Mouse (Mus musculus): ENCODE measurements at regions not wholly inside any gene's neighbourhood (a gene's known extent, or its start where the extent isn't known, plus 50 kb on each side); places are given as distances from the start of the nearest gene placed in this dataset.

DNA sequence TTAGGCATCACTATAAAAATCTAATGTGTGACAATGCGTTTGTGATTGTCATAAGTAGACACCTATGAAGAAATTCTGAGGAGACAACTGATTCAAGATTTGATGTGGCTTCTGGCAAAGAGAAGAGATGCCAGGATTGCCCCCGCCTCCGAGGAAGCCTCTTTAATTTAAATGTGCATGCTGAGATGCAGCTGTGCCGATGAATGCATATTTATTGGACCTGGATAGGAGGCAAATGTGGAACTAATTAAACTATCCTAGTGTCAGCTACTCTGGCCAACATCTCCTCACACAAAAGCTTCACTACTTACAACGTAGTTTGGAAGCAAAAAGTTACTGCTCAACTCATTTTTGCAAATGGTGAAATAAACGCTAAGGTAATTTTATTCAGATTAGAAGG, 173.4 kb upstream of the Dph6 start:
- no peak for DNase-seq (ENCODE audit: low spot score)

DNA sequence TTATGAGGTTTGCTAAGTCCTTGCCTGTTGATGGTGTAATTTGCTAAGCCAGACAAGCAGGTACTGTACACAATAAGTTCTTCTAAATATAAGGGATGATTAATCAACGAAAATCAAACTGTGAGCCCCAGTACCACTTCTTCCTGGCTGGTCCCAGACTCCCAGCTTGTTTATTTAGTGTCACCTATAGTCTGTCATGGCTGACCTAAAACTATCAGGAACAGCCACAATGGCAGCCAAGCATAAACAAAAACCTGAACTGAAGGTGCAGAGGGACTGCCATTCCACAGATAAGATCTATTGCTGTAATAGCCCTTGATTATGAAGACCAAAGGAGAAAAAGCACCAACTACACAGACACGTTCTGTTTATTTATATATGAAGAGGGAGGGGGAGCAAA, 180.9 kb upstream of the Dph6 start:
- no peak for DNase-seq (ENCODE audit: low spot score)

DNA sequence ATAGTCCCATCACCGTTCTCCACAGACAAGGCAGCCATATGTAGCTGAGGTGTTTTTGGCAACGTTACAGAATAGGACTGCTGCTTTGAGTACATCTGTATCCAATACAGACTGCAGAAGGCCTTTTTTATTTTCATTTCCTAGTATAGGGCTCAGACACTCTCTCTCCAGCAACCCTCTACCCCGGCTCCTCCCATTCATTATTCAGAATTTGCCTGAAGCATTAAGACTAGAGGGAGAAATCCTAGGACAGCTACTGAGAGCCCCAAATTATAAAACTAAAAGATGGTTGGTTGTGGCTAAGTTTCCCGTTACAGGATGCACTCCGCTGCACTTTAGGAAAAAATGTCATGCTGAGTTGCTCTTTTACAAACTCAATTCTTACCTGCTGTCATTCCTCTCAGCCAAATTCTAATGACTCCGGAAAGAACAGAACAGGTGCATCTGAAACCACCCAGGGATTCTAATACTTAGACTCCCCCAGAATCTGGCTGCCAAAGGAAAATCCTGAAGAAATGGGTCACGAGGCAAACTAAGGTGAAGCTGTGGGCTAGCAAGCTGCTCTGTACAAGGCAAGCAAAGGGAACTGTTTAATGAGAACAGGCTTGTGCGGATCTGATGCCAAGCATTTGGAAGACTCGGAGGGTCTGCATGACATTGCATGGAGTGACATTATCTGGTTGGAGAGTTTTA, 189.1 kb upstream of the Dph6 start:
- DNase-seq (ENCODE audit: low spot score): no peak

GRCm38 (mm10) chr2:114844389-114844771, 189.6 kb upstream of the Dph6 start:
- no peak for DNase-seq (ENCODE audit: low spot score)

DNA sequence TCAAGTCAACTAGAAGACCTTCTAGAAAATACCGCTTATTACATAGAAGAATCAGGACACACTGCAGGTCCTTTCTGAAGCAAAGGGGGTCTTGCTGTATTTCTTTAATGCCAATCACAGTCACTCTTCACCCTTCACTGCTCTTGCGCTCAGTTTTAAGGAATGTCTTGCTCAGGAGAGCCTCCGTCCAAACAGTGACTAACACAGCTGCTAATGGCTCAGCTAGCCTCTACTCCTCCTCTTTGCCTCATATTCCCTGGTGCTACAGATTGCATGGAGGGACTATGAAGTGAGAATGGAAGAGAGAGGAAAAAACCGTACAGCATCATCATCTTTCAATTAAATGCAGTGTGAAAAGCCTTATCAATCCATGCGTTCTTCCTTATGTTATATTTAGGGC, 193.7 kb upstream of the Dph6 start:
- DNase-seq (ENCODE audit: low spot score): no peak

DNA sequence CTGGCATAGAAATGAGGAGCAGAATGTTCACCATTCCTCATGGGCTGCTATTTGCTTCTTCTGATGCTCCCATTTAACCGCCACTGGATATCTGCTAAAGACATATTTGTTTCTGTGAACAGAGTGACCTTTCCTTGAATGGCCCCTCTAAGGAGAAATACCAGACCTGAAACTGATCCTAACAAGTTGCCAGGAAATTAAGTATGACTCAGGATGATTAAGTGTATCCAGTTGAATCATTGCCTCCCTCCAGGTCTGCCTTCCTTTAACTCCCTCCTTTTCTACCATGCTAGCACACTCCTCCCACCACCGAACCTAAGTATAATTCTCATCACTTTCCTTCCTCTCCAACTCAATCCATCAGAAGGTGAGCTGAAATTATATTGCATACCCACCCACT, 194.2 kb upstream of the Dph6 start:
- DNase-seq (ENCODE audit: low spot score): no peak

DNA sequence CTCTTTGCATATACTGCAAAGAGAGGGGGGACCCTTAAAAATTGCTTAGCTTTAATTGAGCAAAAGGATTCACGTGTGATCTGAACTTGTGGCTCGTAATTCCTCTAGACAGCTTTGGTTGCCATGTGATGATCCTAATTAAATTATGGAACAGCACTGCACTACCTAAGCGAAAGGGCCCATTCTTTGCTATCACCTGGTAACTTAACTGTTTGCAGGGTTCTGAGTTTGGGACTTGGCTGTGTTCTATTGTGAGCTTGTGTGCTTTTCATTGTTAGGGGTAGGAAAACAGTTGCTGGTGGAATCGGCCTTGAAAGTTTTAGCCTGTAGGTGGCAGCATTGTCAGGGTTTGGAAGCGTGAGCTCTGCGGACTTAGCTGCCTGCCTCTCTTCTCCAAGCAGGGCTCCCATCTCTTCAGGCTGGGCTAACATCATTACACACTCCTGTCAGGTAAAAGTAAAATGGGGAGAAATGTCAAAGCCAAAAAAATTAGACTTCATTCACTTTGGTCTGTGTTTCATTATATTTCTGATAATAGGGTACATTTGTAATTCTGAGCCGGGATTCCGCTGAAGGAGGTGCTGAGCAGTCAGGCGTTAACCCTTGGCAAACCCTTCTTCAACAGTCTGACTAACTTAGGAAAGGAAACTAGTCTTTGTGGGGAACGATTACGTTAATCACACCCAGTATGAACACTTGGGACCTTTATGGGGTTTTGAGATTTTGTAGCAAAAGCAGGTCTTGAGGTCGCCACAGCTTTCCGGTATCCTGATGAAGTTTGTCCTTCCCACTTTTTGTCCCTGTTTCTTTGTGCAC, 199.2 kb upstream of the Dph6 start:
- DNase-seq (ENCODE audit: low spot score): peak; percentile 93

GRCm38 (mm10) chr2:114872272-114872671, 217.5 kb upstream of the Dph6 start:
- peak; percentile 68 for DNase-seq (ENCODE audit: low spot score)

DNA sequence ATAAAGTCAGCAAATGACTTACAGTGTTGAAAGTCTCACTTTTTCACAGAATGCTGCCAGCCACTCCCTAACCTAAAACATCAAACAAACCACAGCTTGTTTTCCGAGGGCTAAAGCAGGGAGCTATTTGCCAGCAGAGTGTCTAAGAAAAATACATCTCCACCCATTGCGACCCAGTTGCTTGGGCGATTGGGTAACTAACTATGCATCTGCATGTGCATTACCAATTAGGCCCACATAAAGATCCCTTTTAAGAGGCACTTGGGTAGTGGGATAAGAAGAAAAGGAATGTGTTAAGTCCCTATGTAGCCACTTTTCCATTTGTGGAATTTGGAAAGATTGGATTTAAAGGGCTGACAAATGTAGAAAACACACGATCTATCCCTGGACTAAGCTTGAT, 218.3 kb upstream of the Dph6 start:
- DNase-seq (ENCODE audit: low spot score): no peak

DNA sequence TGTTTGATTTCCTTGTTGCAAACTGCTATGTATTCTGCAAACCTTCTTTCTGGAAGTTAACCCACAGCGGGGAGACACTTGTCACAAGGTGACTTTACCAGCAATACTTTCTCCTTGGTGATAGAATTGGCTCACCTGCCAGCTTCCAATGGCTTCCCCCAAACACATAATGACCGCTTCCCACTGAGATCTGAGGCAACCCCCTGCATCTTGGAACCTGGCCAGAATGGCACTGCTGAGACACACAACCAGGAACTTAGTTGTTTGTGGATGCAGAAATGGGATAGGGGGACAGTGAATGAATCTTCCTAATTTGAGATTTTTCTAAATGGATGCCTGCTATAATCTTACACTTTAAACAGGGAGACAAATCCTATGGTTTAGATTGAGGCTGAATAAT, 224.3 kb upstream of the Dph6 start:
- DNase-seq (ENCODE audit: low spot score): peak; percentile 23

DNA sequence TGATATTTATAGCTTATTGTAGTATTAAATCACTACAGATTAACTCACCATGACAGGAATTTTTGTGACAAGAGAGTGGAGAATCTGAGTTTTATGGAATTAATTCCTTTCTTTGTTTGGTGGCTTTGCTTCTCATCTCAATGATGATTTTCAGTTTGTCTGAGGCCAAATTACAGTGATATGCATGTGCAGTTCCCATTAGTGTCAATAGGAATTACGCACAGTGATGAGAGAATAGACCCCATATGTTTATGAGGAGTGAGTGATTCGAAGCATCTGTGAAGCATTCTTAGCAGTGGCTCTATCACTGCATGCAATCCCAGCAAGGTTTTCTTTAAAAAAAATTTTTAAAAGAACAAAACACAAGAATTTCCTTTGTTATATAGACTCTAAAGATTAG, 225.0 kb upstream of the Dph6 start:
- peak; percentile 69 for DNase-seq (ENCODE audit: low spot score)

GRCm38 (mm10) chr2:114885734-114886260, 231.0 kb upstream of the Dph6 start:
- no peak for DNase-seq (ENCODE audit: low spot score)

DNA sequence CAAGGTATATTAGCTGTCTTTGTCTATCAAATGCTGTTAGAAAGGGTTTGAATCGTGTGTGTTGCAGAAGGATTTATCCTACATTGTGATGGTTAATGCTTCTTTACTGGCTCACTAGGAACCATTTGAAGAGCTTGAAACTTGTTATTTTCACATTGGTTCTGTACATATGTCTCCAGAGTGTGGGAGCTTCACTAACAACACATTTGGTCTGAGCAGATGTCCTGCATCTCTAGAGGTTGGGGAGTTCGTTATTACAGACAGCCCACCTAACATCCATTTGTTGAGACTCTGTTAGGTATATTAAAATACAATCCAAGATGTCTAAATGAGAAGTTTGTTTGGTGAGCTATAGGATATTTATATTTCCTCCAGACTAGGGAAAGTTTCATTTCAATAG, 244.0 kb upstream of the Dph6 start:
- no peak for DNase-seq (ENCODE audit: low spot score)

DNA sequence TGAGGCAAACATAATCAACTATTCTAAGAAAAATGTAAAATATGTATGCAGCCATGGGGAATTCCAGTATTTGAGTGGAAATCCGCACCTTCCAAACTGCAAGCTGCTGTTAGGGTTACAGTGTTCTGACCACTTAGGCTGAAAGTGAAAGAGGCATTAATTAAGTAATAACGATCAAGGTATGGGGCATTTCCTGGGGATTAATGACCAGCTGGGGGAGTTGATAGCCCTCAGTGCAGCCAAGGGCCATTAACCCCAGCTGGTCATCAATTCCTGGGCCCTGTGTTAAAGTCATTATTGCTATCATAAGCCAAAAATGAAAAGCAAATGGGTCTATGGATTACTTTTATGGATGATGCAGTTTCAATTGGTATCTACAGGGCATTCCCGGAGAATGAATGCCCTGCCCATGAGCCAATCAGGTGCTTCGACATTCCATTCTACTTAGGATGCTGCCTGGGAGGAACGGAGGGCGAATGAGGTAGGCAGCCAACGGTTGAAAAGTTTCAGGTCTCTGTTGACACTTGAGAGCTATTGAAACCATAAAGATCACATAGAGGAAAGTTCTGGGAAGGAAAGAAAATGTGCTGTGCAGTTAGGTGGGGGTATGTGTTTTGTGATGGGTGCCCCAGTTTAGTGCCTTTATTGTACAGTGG, 257.2 kb upstream of the Dph6 start:
- DNase-seq (ENCODE audit: low spot score): no peak

DNA sequence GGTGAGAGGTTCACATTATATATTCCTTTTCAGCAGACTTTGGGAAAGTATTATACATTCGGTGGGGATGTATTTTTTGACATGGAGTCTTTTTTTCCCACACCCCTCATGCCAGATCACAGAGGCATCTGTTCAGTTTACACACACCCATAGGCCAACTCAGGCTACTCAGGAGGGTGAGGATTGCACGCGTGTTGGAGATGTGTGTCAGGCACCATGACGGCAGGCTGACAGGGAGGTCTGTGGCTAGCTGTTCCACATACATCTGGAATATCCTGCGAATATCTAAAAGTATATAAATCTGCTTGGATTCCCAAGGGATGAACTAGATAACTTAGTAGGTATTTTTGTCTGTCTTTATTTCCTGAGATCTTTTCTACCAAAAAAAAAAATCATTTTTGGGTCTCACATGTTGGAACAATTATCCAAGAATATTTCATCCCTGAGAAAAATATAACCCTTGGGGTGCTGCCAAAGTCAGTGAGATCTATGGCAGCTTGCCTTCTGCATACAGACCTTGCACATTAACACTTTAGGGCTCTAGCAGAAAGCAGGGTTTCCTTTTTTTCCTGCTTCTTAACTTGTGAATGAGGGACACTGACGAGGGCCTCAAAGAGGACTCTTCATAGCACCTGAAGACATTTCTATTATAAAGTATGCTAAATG, 260.4 kb upstream of the Dph6 start:
- DNase-seq (ENCODE audit: low spot score): no peak

DNA sequence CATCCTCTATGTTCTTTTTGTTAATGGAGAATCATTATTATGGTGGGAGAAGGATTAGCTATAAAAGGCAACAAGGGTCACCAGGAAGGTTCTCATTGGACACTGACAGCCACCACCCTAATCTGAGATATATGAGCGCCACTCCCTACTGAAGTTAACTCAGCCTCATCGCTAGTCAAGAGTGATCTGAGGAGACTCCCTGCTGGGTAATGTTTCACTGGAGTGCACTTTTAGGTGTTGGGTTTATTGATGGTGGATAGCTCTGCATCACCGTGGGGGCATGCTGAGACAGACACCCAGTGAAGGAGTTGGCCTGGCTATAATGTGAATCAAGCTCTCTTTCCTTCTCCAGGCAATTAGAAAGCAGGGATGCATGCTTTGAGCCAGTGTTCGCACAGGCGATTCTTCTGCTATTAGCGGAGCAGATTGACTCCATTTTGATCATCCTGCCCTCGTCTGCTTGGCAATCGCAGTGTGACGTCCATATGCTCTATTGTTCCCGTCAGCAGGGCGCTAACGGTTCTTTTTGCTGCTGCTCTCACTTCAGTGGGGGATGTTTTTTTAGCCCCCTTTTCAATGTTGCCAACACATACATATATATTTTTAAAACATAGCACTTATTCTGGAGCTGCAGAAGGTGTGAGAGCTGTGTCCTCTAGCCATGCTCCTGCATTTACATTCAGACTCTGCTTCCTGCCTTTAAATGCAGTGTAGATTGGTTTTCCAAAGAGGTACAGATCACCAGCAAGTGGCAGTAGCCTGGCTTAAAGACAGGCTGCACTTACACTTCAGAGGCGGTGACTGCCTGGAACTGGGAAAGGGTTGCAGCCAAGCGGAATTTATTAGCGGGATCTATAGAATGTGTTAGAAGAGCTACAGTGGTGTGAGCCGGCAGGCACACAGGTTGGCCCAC, 263.9 kb upstream of the Dph6 start:
- peak; percentile 71 for DNase-seq (ENCODE audit: low spot score)

DNA sequence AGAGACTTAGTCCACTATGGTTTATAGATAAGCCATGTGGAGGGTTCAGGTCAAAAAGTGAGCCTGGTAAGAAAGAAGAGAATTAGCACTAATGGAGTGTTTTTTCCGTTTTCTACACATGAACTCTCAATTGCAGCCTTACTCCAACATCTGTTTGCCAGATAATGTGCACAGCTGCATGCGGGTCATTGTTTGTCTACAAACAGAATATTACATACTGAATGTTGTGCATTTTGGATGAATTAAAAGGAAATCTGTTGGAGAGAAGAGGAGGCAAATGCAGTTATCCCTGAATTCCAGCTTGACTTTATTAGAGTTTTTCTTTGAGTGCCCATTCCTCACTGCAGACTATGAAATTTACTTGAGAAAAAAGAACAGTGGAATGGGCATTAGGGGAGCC, 269.1 kb upstream of the Dph6 start:
- DNase-seq (ENCODE audit: low spot score): no peak

DNA sequence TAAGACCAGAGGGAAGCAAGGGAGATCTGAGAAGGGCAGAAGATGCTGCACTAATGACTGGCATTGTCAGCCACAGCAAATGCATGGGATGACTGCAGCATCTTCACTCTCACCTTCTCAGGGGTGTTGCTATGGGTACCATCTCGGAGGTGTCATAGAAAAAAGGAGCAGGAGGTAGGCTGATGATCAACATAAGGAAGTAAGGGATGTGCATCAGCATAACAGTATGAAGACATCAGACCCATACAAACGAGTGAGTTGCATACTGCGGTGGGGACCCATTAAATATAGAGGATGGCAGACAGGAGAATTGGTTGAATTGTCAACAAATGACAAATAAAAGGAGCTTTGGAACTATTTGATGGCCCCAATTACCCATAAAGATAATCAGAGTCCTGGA, 280.7 kb upstream of the Dph6 start:
- no peak for DNase-seq (ENCODE audit: low spot score)

- no peak for DNase-seq (ENCODE audit: low spot score)
Measured at GRCm38 (mm10) chr2:114938416-114939147, 283.8 kb upstream of the Dph6 start.

DNA sequence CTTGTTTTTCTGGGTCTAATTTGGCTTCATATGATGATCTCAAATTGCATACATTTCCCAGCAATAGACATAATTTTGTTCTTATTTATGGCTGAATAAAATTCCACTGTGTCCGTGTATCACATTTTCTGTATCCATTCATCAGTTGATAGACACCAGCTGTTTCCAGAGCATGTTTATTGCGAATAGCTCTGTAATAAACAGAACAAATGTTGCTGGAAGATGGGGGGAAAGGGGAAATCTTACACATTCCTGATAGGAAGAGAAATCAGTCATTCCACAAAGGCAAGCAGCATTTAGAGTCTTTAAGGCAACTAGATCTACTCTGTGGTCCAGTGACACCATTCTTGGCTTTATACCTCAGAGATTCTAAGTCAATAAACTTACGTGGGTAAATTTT, 311.3 kb upstream of the Dph6 start:
- no peak for DNase-seq (ENCODE audit: low spot score)

- DNase-seq (ENCODE audit: low spot score): no peak
Measured at GRCm38 (mm10) chr2:114968651-114969050, 313.9 kb upstream of the Dph6 start.
